8 mouse cellular contexts compared by ENCODE assay signal in the genomic region with DNA sequence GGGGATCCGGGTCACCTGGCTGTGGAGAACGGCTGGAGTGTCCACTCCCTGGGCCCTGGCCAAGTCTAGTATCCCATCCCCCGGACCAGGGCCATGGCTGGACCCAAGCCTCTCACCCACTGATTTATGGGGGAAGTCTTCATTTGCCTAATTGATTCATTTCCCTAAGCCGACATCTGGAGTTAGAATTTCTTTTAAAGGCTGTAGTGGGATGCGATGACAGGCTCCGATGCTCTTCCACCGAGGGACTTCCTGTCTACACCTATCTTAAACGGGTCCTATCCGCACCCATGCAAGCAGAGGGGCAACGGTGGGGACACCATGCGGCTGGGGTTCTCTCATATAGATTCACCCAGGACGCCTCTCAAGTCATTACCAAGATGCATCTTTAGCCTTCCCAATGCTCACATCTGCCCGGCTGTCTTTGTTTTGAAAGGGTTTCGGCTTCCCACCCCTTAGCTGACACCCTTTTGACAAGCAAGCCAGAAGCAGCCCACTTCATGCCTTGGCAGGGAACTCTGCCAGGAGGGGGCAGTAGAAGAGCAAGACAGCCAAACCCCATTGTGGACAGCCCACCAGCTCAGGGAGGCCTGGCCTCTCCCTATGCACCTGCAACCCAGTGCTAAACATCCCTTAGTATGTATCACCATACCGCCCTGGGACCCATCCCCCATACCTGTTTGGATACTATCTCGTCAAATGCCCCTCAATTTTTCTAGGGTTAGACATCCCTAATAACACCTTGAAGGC.
DNase-seq lines count a peak whose midpoint lies in the region; ATAC-seq lines count a peak whose summit lies in the region.

No protein-coding gene starts in this region.

- H3K9me3 ChIP-seq in embryonic facial prominence, embryonic 10.5 days, result no peaks in the 10 kb centered on the region
- no peaks in the 10 kb centered on the region for H3K9me3 ChIP-seq in hindbrain, embryonic 16.5 days (ENCODE audit: control insufficient read depth, low read length)
- no peaks in the 10 kb centered on the region for H3K9me3 ChIP-seq in midbrain, embryonic 15.5 days

- 0 out of 2 replicates have a peak overlapping the region, but pooled peaks have one; percentile 14 for H3K27ac ChIP-seq in embryonic facial prominence, embryonic 10.5 days (replicated peaks)
- no peak overlapping the region for H3K27ac ChIP-seq in hindbrain, embryonic 16.5 days (ENCODE audit: low read depth, low read length)
- no peak overlapping the region for H3K27ac ChIP-seq in midbrain, embryonic 15.5 days

- peak; percentile 11 to 29 for DNase-seq in cerebellum, adult 18-20 months
- no peak for DNase-seq in cerebellum, adult 11 months
- DNase-seq in NIH3T3 (ENCODE audit: low read depth), result peak; percentile 12
- peak; percentile 84 for DNase-seq in embryonic facial prominence, embryonic 10.5 days (ENCODE audit: low spot score)
- DNase-seq in left cerebral cortex, postnatal 10 days (ENCODE audit: extremely low spot score in 1 of 2, low spot score in 2 of 2), result peak; percentile 12 to 55
- DNase-seq in thymus, adult 18-20 months, result peak; percentile 85 to 92

- peak; percentile 60; the same call in 1 of the 2 replicates for ATAC-seq in hindbrain, embryonic 16.5 days
- ATAC-seq in midbrain, embryonic 15.5 days (replicated peaks), result 0 out of 2 replicates have a peak, but pooled peaks have one; percentile 37

- H3K4me1 ChIP-seq in embryonic facial prominence, embryonic 10.5 days, result peaks cover 32% of the 10 kb centered on the region
- peaks cover 9% of the 10 kb centered on the region for H3K4me1 ChIP-seq in hindbrain, embryonic 16.5 days (ENCODE audit: control insufficient read depth, insufficient read depth, low read depth, low read length)
- H3K4me1 ChIP-seq in midbrain, embryonic 15.5 days, result peaks cover 34% of the 10 kb centered on the region

- H3K4me3 ChIP-seq in embryonic facial prominence, embryonic 10.5 days, result no peak overlapping the region
- H3K4me3 ChIP-seq in hindbrain, embryonic 16.5 days (ENCODE audit: low read length), result no peak overlapping the region
- H3K4me3 ChIP-seq in midbrain, embryonic 15.5 days, result no peak overlapping the region

- no peak overlapping the region for H3K4me2 ChIP-seq in hindbrain, embryonic 16.5 days (ENCODE audit: low read length)
- H3K4me2 ChIP-seq in midbrain, embryonic 15.5 days, result no peak overlapping the region

- WGBS in embryonic facial prominence, embryonic 10.5 days, result 35% methylated on average over 16 of the region's 16 CpGs
- WGBS in hindbrain, embryonic 16.5 days, result 41% methylated on average over 16 of the region's 16 CpGs
- WGBS in midbrain, embryonic 15.5 days, result 42% methylated on average over 16 of the region's 16 CpGs

- peaks cover 31% of the 10 kb centered on the region for H3K27me3 ChIP-seq in embryonic facial prominence, embryonic 10.5 days (replicated peaks; ENCODE audit: low read depth, poor library complexity, severe bottlenecking)
- H3K27me3 ChIP-seq in hindbrain, embryonic 16.5 days (replicated peaks; ENCODE audit: control insufficient read depth, insufficient read depth, low read length), result no peaks in the 10 kb centered on the region
- H3K27me3 ChIP-seq in midbrain, embryonic 15.5 days (replicated peaks), result no peaks in the 10 kb centered on the region

- no peak overlapping the region for H3K9ac ChIP-seq in hindbrain, embryonic 16.5 days (ENCODE audit: low read depth, low read length)
- H3K9ac ChIP-seq in midbrain, embryonic 15.5 days, result no peak overlapping the region

- H3K36me3 ChIP-seq in embryonic facial prominence, embryonic 10.5 days (replicated peaks), result no peaks in the 10 kb centered on the region
- no peaks in the 10 kb centered on the region for H3K36me3 ChIP-seq in hindbrain, embryonic 16.5 days (ENCODE audit: control insufficient read depth, insufficient read depth, low read length)
- H3K36me3 ChIP-seq in midbrain, embryonic 15.5 days (replicated peaks), result no peaks in the 10 kb centered on the region

- intact Hi-C loops in left cerebral cortex, postnatal 10 days (cut with DNase I), result no loop called here
